Comparison of ENCODE assay signal across 8 mouse cellular contexts in the genomic region with DNA sequence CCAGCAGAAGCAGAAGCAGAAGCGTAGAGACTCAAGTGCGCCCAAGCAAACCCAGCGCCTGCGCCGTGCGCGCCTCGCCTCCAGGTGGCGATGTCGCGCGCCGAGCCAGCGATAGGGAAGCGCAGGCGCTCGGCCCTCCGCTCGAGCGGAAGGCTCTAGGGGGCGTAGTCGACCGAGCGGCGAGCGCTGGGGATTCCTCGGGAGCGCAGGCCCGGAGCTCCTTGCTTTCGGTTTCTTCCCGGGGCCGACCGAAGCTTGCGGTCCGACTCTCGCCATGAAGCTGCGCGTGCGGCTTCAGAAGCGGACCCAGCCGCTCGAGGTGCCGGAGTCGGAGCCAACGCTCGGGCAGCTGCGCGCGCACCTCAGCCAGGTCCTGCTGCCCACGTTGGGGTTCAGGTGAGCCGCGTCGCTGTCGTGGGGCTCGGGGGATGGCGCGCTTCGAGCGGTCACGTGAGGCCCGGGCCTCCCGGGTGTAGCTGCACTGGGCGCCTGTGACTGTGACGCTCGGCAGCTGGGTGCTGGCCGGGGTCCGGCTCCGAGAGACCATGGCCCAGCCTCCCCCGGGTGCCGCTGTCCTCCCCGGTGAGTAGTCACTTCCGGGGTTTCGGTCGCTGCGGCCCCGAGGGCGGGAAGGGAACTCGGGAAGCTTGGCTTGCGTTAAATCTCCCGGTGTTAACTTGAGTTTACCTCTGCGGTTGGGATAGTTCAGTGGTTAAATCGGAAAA. TPM values are rescaled to one million over a fixed set of nuclear protein-coding genes. Genes with fewer than 3 reads are reported as not detected.
A peak's percentile ranks its signal among the peaks of the same experiment; 100 is the strongest.
DNase-seq lines count a peak whose midpoint lies in the region; ATAC-seq lines count a peak whose summit lies in the region.

Gene Fbxo7, plus strand, starts transcription at position 224 of the 725 bp plus-strand sequence.

- peak within 1 kb of the TSS; percentile 76 for H3K27ac ChIP-seq in hindbrain, embryonic 12.5 days

- peak within 1 kb of the TSS; percentile 76 for H3K9ac ChIP-seq in hindbrain, embryonic 12.5 days

- ATAC-seq in hindbrain, embryonic 12.5 days (ENCODE audit: low FRiP score): peak; percentile 96

- no peaks in the 10 kb centered on the region for H3K36me3 ChIP-seq in hindbrain, embryonic 12.5 days

- H3K4me1 ChIP-seq in hindbrain, embryonic 12.5 days: peaks cover 6% of the 10 kb centered on the region

- H3K27me3 ChIP-seq in hindbrain, embryonic 12.5 days: no peaks in the 10 kb centered on the region

- under 1% methylated on average over 82 of the region's 82 CpGs for WGBS in hindbrain, embryonic 12.5 days

- peak within 1 kb of the TSS; percentile 82 for H3K4me3 ChIP-seq in hindbrain, embryonic 12.5 days

- peak; percentile 93 for DNase-seq in Muller cell, postnatal 12 days (ENCODE audit: inconsistent ontology term)
- peak; percentile 90 for DNase-seq in cerebellum, adult 9-11 months
- DNase-seq in frontal cortex, postnatal 10 days (ENCODE audit: low spot score in 2 of 2): peak; percentile 71 to 86
- DNase-seq in layer of hippocampus, postnatal 14 days (ENCODE audit: low spot score in 2 of 2): peak; percentile 87 to 88
- DNase-seq in lung, postnatal 14 days: peak; percentile 91
- DNase-seq in retina, adult 2 months (ENCODE audit: low read depth, low spot score): peak; percentile 80
- DNase-seq in thymus, postnatal 36 days: peak; percentile 86 to 89

- no peaks in the 10 kb centered on the region for H3K9me3 ChIP-seq in hindbrain, embryonic 12.5 days (replicated peaks)

- H3K4me2 ChIP-seq in hindbrain, embryonic 12.5 days (replicated peaks): peak within 1 kb of the TSS; percentile 69

RNA-seq across cellular contexts. Expression of gene Fbxo7, which starts in this region (rescaled TPM):
- 17.2 and 19.0 TPM in 2 replicates for polyA plus RNA-seq in hindbrain, embryonic 12.5 days (2016; fragmentation: Nextera tagmentation; extraction: Ambion mirVana)
- 10 to 100 TPM; 25.4 to 25.7 TPM for total RNA-seq in layer of hippocampus, postnatal 14 days (2021)

Comparison
In these comparisons a context has a peak if more than half of its experiments do, and no peak if none do; other contexts are left out.
1. Peak in every context shown above with its lines: DNase-seq, ATAC-seq, H3K4me3 ChIP-seq and H3K27ac ChIP-seq.